Mouse (Mus musculus): ENCODE results near the gene Mall. TPM values are rescaled to one million over a fixed set of nuclear protein-coding genes. Genes with fewer than 3 reads are reported as not detected.

Gene Mall
- total and polyA plus RNA-seq, 3 experiments = 0.11 TPM; not detected in 2

GRCm38 (mm10) chr2:127728661-127729450 is 876 bp downstream of the Mall start:
- DNase-seq (ENCODE audit: extremely low read depth) = no peak
- H3K9me3 ChIP-seq (replicated peaks; ENCODE audit: low read length) = no peaks in the 10 kb centered on the region
- H3K79me2 ChIP-seq (replicated peaks; ENCODE audit: control insufficient read depth, extremely low read depth, insufficient read depth, poor library complexity, severe bottlenecking) = no peaks in the 10 kb centered on the region
- H3K27me3 ChIP-seq (replicated peaks) = peaks cover 33% of the 10 kb centered on the region
- dilution Hi-C loops (cut with MboI; ENCODE audit: extremely low pct_ligation_motif_present, extremely low pct_unique_long_range_greater_than_20kb, low sequenced_read_pairs) = no loop called here
- no peak overlapping the region for H3K4me2 ChIP-seq (ENCODE audit: insufficient read depth, low read depth, poor library complexity, severe bottlenecking)
- no peak overlapping the region for H3K4me3 ChIP-seq (replicated peaks in 1 of 3; ENCODE audit: low read depth in 2 of 3, low read length in 2 of 3, poor library complexity in 1 of 3)
- no peak overlapping the region for H3K9ac ChIP-seq (ENCODE audit: insufficient read depth, low read depth)
- H3K27ac ChIP-seq (ENCODE audit: insufficient read depth, low read depth) = no peak overlapping the region
- TF ChIP-seq MAFK (IDR thresholded peaks at IDR 0.05; ENCODE audit: insufficient replicate concordance, low read length) (no peak), CHD2 (IDR thresholded peaks at IDR 0.05; ENCODE audit: low read length) (no peak), ELF1 (IDR thresholded peaks at IDR 0.05; ENCODE audit: low read depth, low read length) (no peak)
- H3K4me1 ChIP-seq (ENCODE audit: control insufficient read depth in 1 of 2, insufficient read depth in 2 of 2) = peaks cover 0 to 9% of the 10 kb centered on the region in 2 experiments; a peak in 3 of 4 replicates
- no peaks in the 10 kb centered on the region for H3K36me3 ChIP-seq (replicated peaks in 1 of 2; ENCODE audit: control insufficient read depth in 1 of 2, insufficient read depth in 1 of 2, low read length in 1 of 2)
- in situ Hi-C loops (cut with MboI; ENCODE audit: low pct_ligation_motif_present, low pct_unique_long_range_greater_than_20kb, low sequenced_read_pairs) = no loop called here

- Histone ChIP-seq H3K27ac (ENCODE audit: insufficient read depth, low read depth) (no peak overlapping the region), H3K27me3 (replicated peaks) (peaks cover 32% of the 10 kb centered on the region), H3K79me2 (replicated peaks; ENCODE audit: control insufficient read depth, extremely low read depth, insufficient read depth, poor library complexity, severe bottlenecking) (no peaks in the 10 kb centered on the region), H3K9ac (ENCODE audit: insufficient read depth, low read depth) (no peak overlapping the region), H3K4me1 (ENCODE audit: control insufficient read depth in 1 of 2, insufficient read depth in 2 of 2) (peaks cover 5 to 16% of the 10 kb centered on the region in 2 experiments), H3K9me3 (replicated peaks; ENCODE audit: low read length) (no peaks in the 10 kb centered on the region), H3K36me3 (replicated peaks in 1 of 2; ENCODE audit: control insufficient read depth in 1 of 2, insufficient read depth in 1 of 2, low read length in 1 of 2) (no peaks in the 10 kb centered on the region), H3K4me3 (replicated peaks in 1 of 3; ENCODE audit: low read depth in 2 of 3, low read length in 2 of 3, poor library complexity in 1 of 3) (no peak overlapping the region), H3K4me2 (ENCODE audit: insufficient read depth, low read depth, poor library complexity, severe bottlenecking) (no peak overlapping the region)
- DNase-seq (ENCODE audit: extremely low read depth) = no peak
- dilution Hi-C loops (cut with MboI; ENCODE audit: extremely low pct_ligation_motif_present, extremely low pct_unique_long_range_greater_than_20kb, low sequenced_read_pairs) (no loop called here), in situ Hi-C loops (cut with MboI; ENCODE audit: low pct_ligation_motif_present, low pct_unique_long_range_greater_than_20kb, low sequenced_read_pairs) (no loop called here)
- TF ChIP-seq ZC3H11A (IDR thresholded peaks at IDR 0.05; ENCODE audit: low read depth, low read length) (no peak), ZMIZ1 (IDR thresholded peaks at IDR 0.05; ENCODE audit: low read depth, low read length) (no peak), ZNF384 (IDR thresholded peaks at IDR 0.05; ENCODE audit: low read depth, low read length) (no peak), TBP (conservative IDR thresholded peaks at IDR 0.05; ENCODE audit: low read depth, low read length) (no peak), USF1 (IDR thresholded peaks at IDR 0.05; ENCODE audit: low read depth, low read length) (no peak), CHD2 (IDR thresholded peaks at IDR 0.05; ENCODE audit: low read length) (no peak)
Observed at GRCm38 (mm10) chr2:127728146-127728545, 1.6 kb downstream of the Mall start.

- H3K79me2 ChIP-seq (replicated peaks; ENCODE audit: control insufficient read depth, extremely low read depth, insufficient read depth, poor library complexity, severe bottlenecking) = no peaks in the 10 kb centered on the region
- no peaks in the 10 kb centered on the region for H3K36me3 ChIP-seq (replicated peaks in 1 of 2; ENCODE audit: control insufficient read depth in 1 of 2, insufficient read depth in 1 of 2, low read length in 1 of 2)
- H3K9ac ChIP-seq (ENCODE audit: insufficient read depth, low read depth) = no peak overlapping the region
- peaks cover 3% of the 10 kb centered on the region for H3K27me3 ChIP-seq (replicated peaks)
- H3K27ac ChIP-seq (ENCODE audit: insufficient read depth, low read depth) = no peak overlapping the region
- H3K4me3 ChIP-seq (replicated peaks in 1 of 3; ENCODE audit: low read depth in 2 of 3, low read length in 2 of 3, poor library complexity in 1 of 3) = no peak overlapping the region
- peak; percentile 29; the same call in 1 of the 2 replicates for TF ChIP-seq POLR2A (IDR thresholded peaks at IDR 0.05; ENCODE audit: low read depth, low read length)
- 0 out of 2 replicates have a peak, but pooled peaks have one; percentile 47 for TF ChIP-seq MAX (IDR thresholded peaks at IDR 0.05; ENCODE audit: low read length)
- no peak for TF ChIP-seq IRF4 (IDR thresholded peaks at IDR 0.05; ENCODE audit: low read depth, low read length)
- no peaks in the 10 kb centered on the region for H3K9me3 ChIP-seq (replicated peaks; ENCODE audit: low read length)
- peaks cover 19 to 48% of the 10 kb centered on the region in 2 experiments for H3K4me1 ChIP-seq (ENCODE audit: control insufficient read depth in 1 of 2, insufficient read depth in 2 of 2)
- dilution Hi-C loops (cut with MboI; ENCODE audit: extremely low pct_ligation_motif_present, extremely low pct_unique_long_range_greater_than_20kb, low sequenced_read_pairs) = no loop called here
- in situ Hi-C loops (cut with MboI; ENCODE audit: low pct_ligation_motif_present, low pct_unique_long_range_greater_than_20kb, low sequenced_read_pairs) = no loop called here
- H3K4me2 ChIP-seq (ENCODE audit: insufficient read depth, low read depth, poor library complexity, severe bottlenecking) = no peak overlapping the region
- peak; percentile 20 for DNase-seq (ENCODE audit: extremely low read depth)
Observed at GRCm38 (mm10) chr2:127723193-127723592, 6.5 kb downstream of the Mall start.
